Mouse (Mus musculus) kidney, adult 2 months (tissue): Measurements from ENCODE around the gene Adgrf2. TPM values are rescaled to one million over a fixed set of nuclear protein-coding genes. Genes with fewer than 3 reads are reported as not detected.

Experiments
- DNase-seq: peaks from one replicate; pipeline ENCODE4 v3.0.0; 2021
- H3K27ac ChIP-seq: fragments of 200-500 bp; 2 replicates; pipeline ENCODE4 v1.5.1; 2012; ENCODE audit warnings: low read depth, low read length, control low read depth, inconsistent platforms; ENCODE audit not compliant: insufficient read depth
- H3K27me3 ChIP-seq: fragments of 200-500 bp; replicated peaks from 2 replicates; pipeline ENCODE4 v1.6.1; 2012; ENCODE audit warnings: mild to moderate bottlenecking, moderate library complexity, low read length, inconsistent platforms; ENCODE audit not compliant: control insufficient read depth, insufficient read depth
- H3K36me3 ChIP-seq: fragments of 200-500 bp; 2 replicates; pipeline ENCODE4 v1.6.1; 2012; ENCODE audit warnings: mild to moderate bottlenecking, moderate library complexity, low read length, inconsistent platforms; ENCODE audit not compliant: control insufficient read depth, insufficient read depth
- H3K4me1 ChIP-seq: fragments of 200-500 bp; 2 replicates; pipeline ENCODE4 v1.6.1; 2011; ENCODE audit warnings: low read length; ENCODE audit not compliant: control insufficient read depth, insufficient read depth
- H3K4me3 ChIP-seq: fragments of 200-500 bp; 2 replicates; pipeline ENCODE4 v1.5.1; 2011; ENCODE audit warnings: mild to moderate bottlenecking, low read depth, low read length, control low read depth; ENCODE audit not compliant: insufficient read depth
- CTCF ChIP-seq: fragments of 200-500 bp; conservative IDR thresholded peaks from 2 replicates; pipeline ENCODE4 v1.5.1; 2011; ENCODE audit warnings: low read depth, mild to moderate bottlenecking, control low read depth, low read length, moderate library complexity, mixed read lengths; ENCODE audit not compliant: insufficient read depth, insufficient read length
- POLR2A ChIP-seq: fragments of 200-500 bp; IDR thresholded peaks from one replicate; pipeline ENCODE4 v1.6.1; 2011; ENCODE audit warnings: low read depth, low read length, control low read depth
- WGBS: fragments of 180-500 bp; shearing (Covaris S2); methylation state at CpG from one replicate; pipeline ENCODE4 v1.1.7; 2018; 5-methylcytosine and 5-hydroxymethylcytosine counted together
- polyA plus RNA-seq: library from polyadenylated mRNA; depleted of rRNA; stranded (reverse); fragments of >200 nt; gene quantifications from 2 replicates; pipeline ENCODE4 v1.2.3, GENCODE M21; 2012; rRNA removed

Adgrf2 gene
- polyA plus RNA-seq, 1 experiment, result 0.08 TPM

- no peak overlapping the region for H3K27ac ChIP-seq
- DNase-seq, result no peak
- no peaks in the 10 kb centered on the region for H3K36me3 ChIP-seq
- no peaks in the 10 kb centered on the region for H3K27me3 ChIP-seq
- no peaks in the 10 kb centered on the region for H3K4me1 ChIP-seq
- H3K4me3 ChIP-seq, result no peak overlapping the region
- TF ChIP-seq CTCF (no peak), POLR2A (no peak)
- 80% methylated on average over 4 of the region's 4 CpGs for WGBS
Observed at GRCm38 (mm10) chr17:42694730-42695129, 47.2 kb downstream of the Adgrf2 start.

DNA sequence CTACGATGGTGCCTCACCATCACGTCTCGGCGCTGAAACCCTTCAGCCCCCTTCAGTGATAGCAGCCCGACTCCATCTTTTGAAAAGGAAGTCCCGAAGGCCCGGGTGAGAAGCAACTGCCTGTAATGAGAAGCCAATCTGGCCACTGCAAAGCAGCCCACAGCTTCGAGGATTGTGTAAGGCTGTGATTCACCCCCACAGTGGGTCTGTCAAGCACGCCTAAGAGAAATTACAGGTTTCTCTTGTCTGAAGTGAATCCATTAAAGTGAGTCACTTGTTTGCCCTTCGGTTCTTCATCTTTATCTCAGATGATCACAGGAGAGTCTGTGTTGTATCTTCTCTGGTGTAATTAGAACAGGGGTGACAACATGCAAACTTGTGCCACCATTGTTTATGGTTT, 49.8 kb downstream of the Adgrf2 start, which contains the start of gene Adgrf4:
TSS of gene Adgrf4 (minus strand) at position 149 of the 400 bp plus-strand sequence.
- Histone ChIP-seq H3K36me3 (no peaks in the 10 kb centered on the region), H3K4me3 (no peak within 1 kb of the TSS), H3K27me3 (no peaks in the 10 kb centered on the region), H3K4me1 (no peaks in the 10 kb centered on the region), H3K27ac (no peak within 1 kb of the TSS)
- TF ChIP-seq CTCF, result no peak
- no peak for DNase-seq
- WGBS, result 85% methylated on average over 10 of the region's 10 CpGs

- 92% methylated on average over 8 of the region's 8 CpGs for WGBS
- Histone ChIP-seq H3K36me3 (no peaks in the 10 kb centered on the region), H3K27ac (no peak overlapping the region), H3K4me3 (no peak overlapping the region), H3K27me3 (no peaks in the 10 kb centered on the region), H3K4me1 (no peaks in the 10 kb centered on the region)
- no peak for DNase-seq
- TF ChIP-seq POLR2A, result no peak
- no peak for TF ChIP-seq CTCF
Observed at GRCm38 (mm10) chr17:42690531-42690930, 51.4 kb downstream of the Adgrf2 start.

Other genes starting within 250 kb of the Adgrf2 start
- not detected in 2 replicates for gene Opn5, start 130.8 kb downstream of the Adgrf2 start, polyA plus RNA-seq
- 0.08 and 0.20 TPM in 2 replicates for gene Adgrf4, start 49.9 kb downstream of the Adgrf2 start, polyA plus RNA-seq
- 14.6 and 19.1 TPM in 2 replicates for gene Cd2ap, start 134.5 kb upstream of the Adgrf2 start, polyA plus RNA-seq